Mouse (Mus musculus): ENCODE measurements around the gene Lmf1. TPM values are rescaled to one million over a fixed set of nuclear protein-coding genes. Genes with fewer than 3 reads are reported as not detected.

The Lmf1 gene
- polyA plus RNA-seq, 1 experiment from 2014 or later, result 32.7 TPM

DNA sequence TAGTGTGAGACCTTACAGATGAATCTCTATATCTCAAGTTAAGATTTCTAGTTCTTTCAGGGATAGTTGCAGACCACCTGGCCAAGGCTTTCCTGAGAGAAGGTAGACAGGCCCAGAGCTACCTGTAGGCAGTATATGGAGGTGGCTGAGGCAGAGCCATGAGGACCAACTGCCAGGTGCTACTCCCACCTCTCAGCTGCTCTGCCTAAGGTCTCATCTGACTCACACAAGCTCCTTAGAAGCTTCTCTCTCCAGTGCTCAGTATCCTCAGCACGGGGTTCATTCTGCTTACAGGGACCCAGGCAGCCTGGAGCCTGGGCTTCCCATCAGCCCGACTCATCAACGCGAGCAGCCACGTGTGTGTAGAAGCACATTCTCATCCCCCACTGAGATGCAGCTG, 51.4 kb downstream of the Lmf1 start:
- no peak overlapping the region for H3K9ac ChIP-seq (replicated peaks; ENCODE audit: low read length)
- no peak overlapping the region for H3K4me3 ChIP-seq (ENCODE audit: low read length)
- no peaks in the 10 kb centered on the region for H3K27me3 ChIP-seq (ENCODE audit: insufficient read depth, low read length)
- H3K36me3 ChIP-seq (ENCODE audit: insufficient read depth, low read length), result peaks cover 12% of the 10 kb centered on the region
- 91% methylated on average over 5 of the region's 5 CpGs for WGBS
- H3K4me1 ChIP-seq (ENCODE audit: insufficient read depth, low read length), result no peaks in the 10 kb centered on the region
- no peaks in the 10 kb centered on the region for H3K9me3 ChIP-seq (ENCODE audit: low read length)
- no peak overlapping the region for H3K27ac ChIP-seq (ENCODE audit: low read length)
- H3K4me2 ChIP-seq (replicated peaks; ENCODE audit: low read depth, low read length), result no peak overlapping the region
- no peak for ATAC-seq (ENCODE audit: low FRiP score, low TSS enrichment)

DNA sequence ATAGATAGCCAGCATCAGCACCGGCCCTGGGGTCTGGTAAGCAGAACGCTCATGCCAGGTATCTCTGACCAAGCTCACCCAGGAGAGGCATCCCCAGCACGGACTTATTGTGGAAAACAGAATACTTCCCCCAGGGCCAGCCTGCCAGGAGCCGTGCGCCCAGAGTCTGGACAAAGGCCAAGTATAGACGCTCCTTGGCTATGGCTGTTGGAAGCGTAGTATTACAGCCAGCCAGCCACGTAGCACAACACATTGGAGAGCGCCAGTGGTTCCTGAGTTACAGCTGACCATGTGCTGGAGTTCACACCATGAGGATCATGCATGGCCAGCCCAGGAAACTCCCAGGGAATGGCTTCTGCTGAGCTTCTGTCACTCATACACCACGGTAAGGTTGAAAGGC, 55.2 kb downstream of the Lmf1 start:
- no peak overlapping the region for H3K27ac ChIP-seq (ENCODE audit: low read length)
- H3K4me3 ChIP-seq (ENCODE audit: low read length), result no peak overlapping the region
- ATAC-seq (ENCODE audit: low FRiP score, low TSS enrichment), result no peak
- H3K9ac ChIP-seq (replicated peaks; ENCODE audit: low read length), result no peak overlapping the region
- peaks cover 4% of the 10 kb centered on the region; the same call in 1 of the 2 replicates for H3K4me1 ChIP-seq (ENCODE audit: insufficient read depth, low read length)
- no peaks in the 10 kb centered on the region for H3K9me3 ChIP-seq (ENCODE audit: low read length)
- H3K27me3 ChIP-seq (ENCODE audit: insufficient read depth, low read length), result no peaks in the 10 kb centered on the region
- WGBS, result 85% methylated on average over 10 of the region's 10 CpGs
- H3K36me3 ChIP-seq (ENCODE audit: insufficient read depth, low read length), result peaks cover 12% of the 10 kb centered on the region
- H3K4me2 ChIP-seq (replicated peaks; ENCODE audit: low read depth, low read length), result no peak overlapping the region

DNA sequence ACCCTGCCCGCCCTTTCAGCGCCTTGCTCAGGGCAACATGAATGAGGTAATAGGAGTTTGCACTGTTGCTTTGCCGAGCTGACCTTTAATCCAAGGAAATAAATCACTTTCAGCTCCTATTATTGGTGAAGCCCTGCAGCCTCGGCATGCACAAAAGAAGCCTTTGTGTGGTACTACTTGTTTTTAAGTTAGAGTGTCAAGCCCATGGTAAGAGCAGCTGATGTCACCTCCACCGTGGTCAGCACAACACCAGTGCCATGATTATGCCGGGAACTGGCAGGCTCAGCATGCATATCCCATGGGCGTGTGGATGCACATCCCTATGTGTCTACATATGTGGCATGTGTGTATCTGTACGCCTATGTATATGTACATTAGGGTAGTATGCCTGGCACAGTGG, 56.5 kb downstream of the Lmf1 start:
- Histone ChIP-seq H3K9ac (replicated peaks; ENCODE audit: low read length) (no peak overlapping the region), H3K36me3 (ENCODE audit: insufficient read depth, low read length) (peaks cover 12% of the 10 kb centered on the region), H3K4me1 (ENCODE audit: insufficient read depth, low read length) (peaks cover 4% of the 10 kb centered on the region; the same call in 1 of the 2 replicates), H3K4me3 (ENCODE audit: low read length) (no peak overlapping the region), H3K27ac (ENCODE audit: low read length) (no peak overlapping the region), H3K27me3 (ENCODE audit: insufficient read depth, low read length) (no peaks in the 10 kb centered on the region), H3K9me3 (ENCODE audit: low read length) (no peaks in the 10 kb centered on the region), H3K4me2 (replicated peaks; ENCODE audit: low read depth, low read length) (no peak overlapping the region)
- 33% methylated on average over 8 of the region's 8 CpGs for WGBS
- no peak for ATAC-seq (ENCODE audit: low FRiP score, low TSS enrichment)

DNA sequence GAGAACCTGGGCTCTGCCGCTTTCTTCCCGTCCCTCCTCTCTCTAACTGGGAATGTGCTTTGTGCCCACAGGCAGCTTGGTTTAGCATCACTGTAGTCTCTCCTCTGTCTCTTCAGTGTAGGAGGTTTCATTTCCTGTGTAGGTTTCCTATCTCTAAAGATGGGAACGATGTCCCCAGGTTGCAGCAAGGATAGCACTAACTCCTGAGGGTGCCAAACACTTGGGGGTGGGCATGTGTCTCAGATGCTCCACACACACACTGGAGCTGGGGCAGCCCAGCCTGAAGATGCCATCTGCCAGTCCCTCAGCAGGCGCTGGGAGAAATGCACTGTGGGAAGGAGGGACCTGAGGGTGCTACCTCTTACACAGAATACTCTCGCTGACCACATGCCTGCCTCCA, 56.9 kb downstream of the Lmf1 start:
- ATAC-seq (ENCODE audit: low FRiP score, low TSS enrichment), result no peak
- Histone ChIP-seq H3K36me3 (ENCODE audit: insufficient read depth, low read length) (peaks cover 12% of the 10 kb centered on the region), H3K27ac (ENCODE audit: low read length) (no peak overlapping the region), H3K9me3 (ENCODE audit: low read length) (no peaks in the 10 kb centered on the region), H3K4me2 (replicated peaks; ENCODE audit: low read depth, low read length) (no peak overlapping the region), H3K9ac (replicated peaks; ENCODE audit: low read length) (no peak overlapping the region), H3K27me3 (ENCODE audit: insufficient read depth, low read length) (no peaks in the 10 kb centered on the region), H3K4me1 (ENCODE audit: insufficient read depth, low read length) (peaks cover 4% of the 10 kb centered on the region; the same call in 1 of the 2 replicates), H3K4me3 (ENCODE audit: low read length) (no peak overlapping the region)
- WGBS, result 80% methylated on average over 5 of the region's 5 CpGs

DNA sequence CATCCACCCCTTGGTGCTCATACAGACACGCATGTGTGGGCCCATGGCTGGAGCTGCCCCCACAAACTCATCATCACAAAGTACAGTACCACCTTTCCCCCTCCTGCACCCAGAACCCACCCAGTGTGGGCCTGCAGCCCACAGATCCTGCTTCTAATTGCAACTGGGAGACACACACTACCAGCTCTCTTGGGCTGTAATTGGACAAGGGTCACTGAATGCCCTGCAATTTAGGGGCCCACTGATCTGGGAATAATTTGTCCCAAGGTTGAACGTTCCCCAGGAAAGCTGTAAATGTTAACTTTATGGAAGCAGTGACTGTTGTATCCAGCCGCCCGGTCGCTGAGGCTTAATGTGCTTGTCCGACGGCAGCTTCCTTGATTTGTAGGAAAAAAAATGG, 59.1 kb downstream of the Lmf1 start:
- Histone ChIP-seq H3K4me3 (ENCODE audit: low read length) (no peak overlapping the region), H3K4me2 (replicated peaks; ENCODE audit: low read depth, low read length) (no peak overlapping the region), H3K9ac (replicated peaks; ENCODE audit: low read length) (no peak overlapping the region), H3K4me1 (ENCODE audit: insufficient read depth, low read length) (peaks cover 4% of the 10 kb centered on the region; the same call in 1 of the 2 replicates), H3K9me3 (ENCODE audit: low read length) (no peaks in the 10 kb centered on the region), H3K27me3 (ENCODE audit: insufficient read depth, low read length) (no peaks in the 10 kb centered on the region), H3K27ac (ENCODE audit: low read length) (no peak overlapping the region), H3K36me3 (ENCODE audit: insufficient read depth, low read length) (peaks cover 6% of the 10 kb centered on the region)
- WGBS, result 36% methylated on average over 7 of the region's 7 CpGs
- 0 out of 2 replicates have a peak, but pooled peaks have one; percentile 65 for ATAC-seq (ENCODE audit: low FRiP score, low TSS enrichment)

DNA sequence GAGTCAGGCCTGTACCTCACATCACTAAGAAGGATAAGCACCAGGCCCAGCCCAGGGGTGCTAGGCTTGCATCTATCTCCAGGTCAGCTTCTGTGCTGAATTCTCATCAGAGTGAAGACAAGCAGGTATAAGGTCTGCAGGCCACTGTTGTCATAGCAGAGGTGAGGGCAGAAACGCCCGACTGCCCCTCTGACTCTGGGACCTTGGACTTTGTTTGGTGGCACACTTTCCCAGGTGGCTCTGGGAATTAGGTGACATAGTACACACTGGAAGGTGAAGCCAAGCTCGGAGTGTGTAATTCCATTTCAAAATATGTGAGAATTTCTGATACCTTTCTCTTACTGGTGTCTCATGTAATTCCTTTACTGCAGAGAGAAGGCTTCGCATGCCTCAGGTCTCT, 59.6 kb downstream of the Lmf1 start:
- Histone ChIP-seq H3K36me3 (ENCODE audit: insufficient read depth, low read length) (peaks cover 6% of the 10 kb centered on the region), H3K4me3 (ENCODE audit: low read length) (no peak overlapping the region), H3K9me3 (ENCODE audit: low read length) (no peaks in the 10 kb centered on the region), H3K9ac (replicated peaks; ENCODE audit: low read length) (no peak overlapping the region), H3K4me1 (ENCODE audit: insufficient read depth, low read length) (peaks cover 5% of the 10 kb centered on the region), H3K4me2 (replicated peaks; ENCODE audit: low read depth, low read length) (no peak overlapping the region), H3K27me3 (ENCODE audit: insufficient read depth, low read length) (no peaks in the 10 kb centered on the region), H3K27ac (ENCODE audit: low read length) (no peak overlapping the region)
- 58% methylated on average over 4 of the region's 4 CpGs for WGBS
- ATAC-seq (ENCODE audit: low FRiP score, low TSS enrichment), result no peak

DNA sequence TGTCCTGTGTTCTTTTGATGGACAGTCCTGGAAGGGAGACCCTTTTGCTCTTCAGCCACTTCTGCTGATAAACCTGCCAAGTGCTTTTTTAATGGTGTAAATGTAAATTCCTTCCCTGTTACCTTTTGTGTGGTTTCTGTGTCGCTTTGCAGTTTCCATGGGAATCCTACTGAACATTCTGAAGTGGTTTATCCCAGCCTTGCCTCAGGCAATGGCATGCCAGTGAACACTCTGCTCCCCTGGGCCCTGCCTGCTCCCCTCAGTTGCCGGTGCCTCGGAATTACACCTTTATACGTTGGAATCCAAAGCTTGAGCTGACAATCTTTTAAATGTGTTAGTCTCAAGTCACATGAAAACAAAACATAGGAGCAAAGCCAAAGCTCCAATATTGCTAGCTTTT, 62.1 kb downstream of the Lmf1 start:
- H3K4me3 ChIP-seq (ENCODE audit: low read length), result no peak overlapping the region
- H3K9ac ChIP-seq (replicated peaks; ENCODE audit: low read length), result no peak overlapping the region
- H3K27me3 ChIP-seq (ENCODE audit: insufficient read depth, low read length), result no peaks in the 10 kb centered on the region
- WGBS, result 55% methylated on average over 4 of the region's 4 CpGs
- peaks cover 17% of the 10 kb centered on the region for H3K4me1 ChIP-seq (ENCODE audit: insufficient read depth, low read length)
- no peaks in the 10 kb centered on the region for H3K36me3 ChIP-seq (ENCODE audit: insufficient read depth, low read length)
- no peak overlapping the region for H3K27ac ChIP-seq (ENCODE audit: low read length)
- no peaks in the 10 kb centered on the region for H3K9me3 ChIP-seq (ENCODE audit: low read length)
- H3K4me2 ChIP-seq (replicated peaks; ENCODE audit: low read depth, low read length), result no peak overlapping the region
- ATAC-seq (ENCODE audit: low FRiP score, low TSS enrichment), result no peak

DNA sequence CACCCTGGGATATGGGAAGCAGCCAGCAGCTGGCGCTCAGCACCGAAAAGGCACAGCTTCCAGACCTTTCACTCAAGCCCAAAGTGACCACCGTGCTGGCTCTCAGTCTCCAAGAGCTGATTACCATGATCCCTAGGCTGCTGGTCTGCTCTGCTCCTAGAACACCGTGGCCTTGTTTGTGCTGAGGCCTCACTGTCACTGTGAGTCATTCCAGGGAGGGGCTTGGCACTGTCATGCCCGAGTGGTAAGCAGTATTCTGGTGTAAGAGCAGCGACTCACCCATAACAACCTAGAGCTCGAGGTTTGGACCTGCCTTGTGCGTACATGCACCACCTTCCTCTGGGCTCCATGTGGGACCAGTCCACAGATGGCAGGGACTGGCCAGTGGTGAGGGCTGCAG, 63.1 kb downstream of the Lmf1 start:
- no peak overlapping the region for H3K27ac ChIP-seq (ENCODE audit: low read length)
- ATAC-seq (ENCODE audit: low FRiP score, low TSS enrichment), result 0 out of 2 replicates have a peak, but pooled peaks have one; percentile 42

DNA sequence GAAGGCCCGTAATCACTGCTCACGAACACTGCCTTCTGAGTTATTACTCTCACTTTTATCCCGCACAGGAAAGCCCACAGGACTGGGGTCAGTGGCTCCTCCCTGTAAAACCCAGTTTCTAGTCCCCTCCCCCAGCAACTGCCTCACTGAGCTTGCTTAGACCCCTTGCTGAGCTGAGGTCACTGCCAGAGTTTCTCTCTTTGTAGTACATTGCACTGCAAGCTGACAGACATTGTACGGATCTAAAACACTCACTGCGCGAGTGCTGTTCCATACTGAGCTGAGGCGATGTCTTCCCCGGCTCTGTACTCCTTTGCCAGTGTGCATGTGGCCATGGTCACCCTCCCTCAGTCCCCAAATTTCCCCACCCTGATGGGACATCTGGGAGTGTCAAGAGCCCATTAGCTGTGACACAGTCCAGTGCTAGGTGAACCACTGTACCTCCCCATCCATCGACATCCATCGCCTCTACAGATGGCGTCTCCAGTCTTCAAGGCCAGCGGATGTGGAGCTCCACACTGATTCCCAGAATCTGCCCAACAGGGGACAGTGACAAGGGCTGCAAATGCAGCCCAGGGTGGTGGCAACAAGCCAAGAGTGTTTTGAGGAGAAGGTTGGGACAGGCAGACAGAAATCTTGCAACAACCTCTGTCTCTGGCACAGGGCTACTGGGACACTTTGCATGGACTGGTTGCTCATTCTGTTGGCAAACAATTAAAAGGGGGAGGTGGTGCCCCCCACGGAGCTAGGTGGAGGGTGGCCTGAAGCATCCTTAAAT, 64.8 kb downstream of the Lmf1 start:
- no peak overlapping the region for H3K4me2 ChIP-seq (replicated peaks; ENCODE audit: low read depth, low read length)
- 55% methylated on average over 13 of the region's 13 CpGs for WGBS
- no peak overlapping the region for H3K27ac ChIP-seq (ENCODE audit: low read length)
- no peak overlapping the region for H3K4me3 ChIP-seq (ENCODE audit: low read length)
- no peaks in the 10 kb centered on the region for H3K27me3 ChIP-seq (ENCODE audit: insufficient read depth, low read length)
- peaks cover 21% of the 10 kb centered on the region for H3K4me1 ChIP-seq (ENCODE audit: insufficient read depth, low read length)
- H3K9ac ChIP-seq (replicated peaks; ENCODE audit: low read length), result no peak overlapping the region
- ATAC-seq (ENCODE audit: low FRiP score, low TSS enrichment), result 0 out of 2 replicates have a peak, but pooled peaks have one; percentile 37
- no peaks in the 10 kb centered on the region for H3K36me3 ChIP-seq (ENCODE audit: insufficient read depth, low read length)
- no peaks in the 10 kb centered on the region for H3K9me3 ChIP-seq (ENCODE audit: low read length)

More for the DNA sequence above, 63.1 kb downstream of the Lmf1 start:
- WGBS, result 53% methylated on average over 8 of the region's 8 CpGs
- no peaks in the 10 kb centered on the region for H3K36me3 ChIP-seq (ENCODE audit: insufficient read depth, low read length)
- H3K4me3 ChIP-seq (ENCODE audit: low read length), result no peak overlapping the region
- H3K9ac ChIP-seq (replicated peaks; ENCODE audit: low read length), result no peak overlapping the region
- H3K9me3 ChIP-seq (ENCODE audit: low read length), result no peaks in the 10 kb centered on the region
- H3K4me1 ChIP-seq (ENCODE audit: insufficient read depth, low read length), result peaks cover 17% of the 10 kb centered on the region
- no peaks in the 10 kb centered on the region for H3K27me3 ChIP-seq (ENCODE audit: insufficient read depth, low read length)
- no peak overlapping the region for H3K4me2 ChIP-seq (replicated peaks; ENCODE audit: low read depth, low read length)

DNA sequence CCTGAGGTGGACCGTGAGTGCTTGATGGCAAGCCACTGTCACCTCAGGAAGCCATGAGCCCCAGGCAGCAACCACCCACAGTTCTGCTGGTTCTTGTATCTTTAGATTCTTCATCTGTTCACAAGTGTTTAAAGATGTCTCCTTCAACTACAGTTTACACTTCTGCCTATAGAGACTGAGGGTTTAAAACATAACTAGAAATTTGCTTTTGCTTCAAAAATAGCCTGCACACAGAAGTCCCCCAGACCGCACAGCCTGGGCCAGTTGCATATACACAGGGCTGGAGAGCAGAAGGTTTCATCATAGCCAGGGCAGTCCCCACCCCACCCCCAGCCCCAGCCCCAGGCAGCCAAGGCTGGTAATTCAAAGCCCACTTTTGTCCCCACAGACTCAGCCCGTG, 65.9 kb downstream of the Lmf1 start:
- Histone ChIP-seq H3K27me3 (ENCODE audit: insufficient read depth, low read length) (no peaks in the 10 kb centered on the region), H3K27ac (ENCODE audit: low read length) (no peak overlapping the region), H3K4me3 (ENCODE audit: low read length) (no peak overlapping the region), H3K36me3 (ENCODE audit: insufficient read depth, low read length) (no peaks in the 10 kb centered on the region), H3K9me3 (ENCODE audit: low read length) (no peaks in the 10 kb centered on the region), H3K4me1 (ENCODE audit: insufficient read depth, low read length) (peaks cover 21% of the 10 kb centered on the region), H3K9ac (replicated peaks; ENCODE audit: low read length) (no peak overlapping the region), H3K4me2 (replicated peaks; ENCODE audit: low read depth, low read length) (no peak overlapping the region)
- no peak for ATAC-seq (ENCODE audit: low FRiP score, low TSS enrichment)
- 93% methylated on average over 3 of the region's 3 CpGs for WGBS

Measured in kidney, embryonic 16.5 days (tissue).